Mouse (Mus musculus) CD8-positive naive resting alpha-beta T cell, adult 2 months (primary cell): ENCODE measurements around the gene Zer1.
"Not testable (repeated sequence)": the region's sequence is repeated elsewhere in the genome, so short reads cannot be mapped to it uniquely, and the experiment has no call there.

Experiments used
- DNase-seq, 2 experiments: peaks; one replicate each; pipeline ENCODE4 v3.0.0; 2022; ENCODE audit warnings: low read depth in 2 of 2, low spot score in 2 of 2

The Zer1 gene

DNA sequence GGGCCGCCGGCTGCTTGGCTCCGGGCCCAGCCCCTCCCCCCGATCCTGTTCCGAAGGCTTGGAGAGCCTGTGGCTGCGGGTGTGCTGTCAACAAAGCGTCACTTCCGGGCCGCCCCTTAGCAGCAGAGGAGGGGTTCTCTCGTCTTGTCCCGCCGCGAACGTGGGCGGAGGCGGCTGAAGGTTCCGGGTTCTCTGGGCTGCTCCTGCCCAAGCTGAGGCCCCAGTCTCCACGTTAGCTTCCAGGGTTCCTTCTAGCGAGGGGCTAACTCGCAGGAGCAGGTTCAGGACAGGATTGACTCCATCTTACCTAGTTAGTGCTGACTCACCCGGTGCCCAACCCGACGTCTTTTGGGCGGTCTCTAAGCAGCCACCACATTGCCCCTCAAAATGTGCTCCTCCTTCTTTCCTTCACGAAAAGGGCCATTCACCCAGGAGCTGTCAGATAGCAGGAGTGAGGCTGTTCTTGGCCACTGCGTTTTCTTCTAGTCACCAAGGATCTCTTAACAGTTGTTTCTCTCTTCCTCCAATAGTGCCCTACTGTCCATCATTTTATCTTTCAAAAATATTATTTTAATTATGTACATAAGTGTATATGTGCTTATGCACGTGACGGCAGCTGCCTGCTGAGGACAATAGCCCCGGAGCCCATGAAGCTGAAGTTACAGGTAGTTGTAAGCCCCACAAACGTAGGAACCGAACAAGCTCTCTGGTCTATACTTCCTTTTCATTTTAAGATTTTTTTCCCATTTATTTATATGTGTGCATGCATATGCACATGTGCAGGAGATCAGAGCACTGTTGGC, at the start of gene Zer1:
Gene Zer1 (minus strand): TSS at position 114 of the 803 bp plus-strand sequence.
- DNase-seq = peak; percentile 87 to 91

DNA sequence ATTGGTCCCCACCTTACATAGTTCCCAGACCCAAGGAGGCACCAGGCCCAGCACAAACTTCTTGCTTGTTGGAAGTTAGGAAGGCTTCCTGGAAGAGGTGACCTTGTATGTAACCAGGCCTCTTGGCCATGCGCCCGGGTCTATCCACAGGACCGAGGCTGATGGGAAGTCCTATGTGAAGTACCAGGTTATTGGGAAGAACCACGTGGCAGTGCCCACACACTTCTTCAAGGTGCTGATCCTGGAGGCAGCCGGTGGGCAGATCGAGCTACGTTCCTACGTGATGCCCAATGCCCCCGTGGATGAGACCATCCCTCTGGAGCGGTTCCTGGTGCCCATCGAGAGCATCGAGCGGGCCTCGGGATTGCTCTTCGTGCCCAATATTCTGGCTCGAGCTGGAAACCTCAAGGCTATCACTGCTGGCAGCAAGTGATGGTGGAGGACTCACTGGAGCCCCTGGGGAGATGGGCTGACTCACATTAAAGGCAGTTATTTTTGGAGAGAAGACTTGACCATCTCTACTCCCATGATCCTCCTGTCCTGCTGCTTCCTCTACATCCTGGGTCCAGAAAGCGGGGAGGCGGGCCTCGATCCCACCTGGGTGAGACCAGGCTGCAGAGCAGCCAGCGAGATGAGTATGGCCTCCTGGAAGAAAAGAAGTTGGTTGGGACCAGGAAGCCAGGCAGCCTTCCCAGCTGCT, 49.3 kb upstream of the Zer1 start:
- no peak for DNase-seq

DNA sequence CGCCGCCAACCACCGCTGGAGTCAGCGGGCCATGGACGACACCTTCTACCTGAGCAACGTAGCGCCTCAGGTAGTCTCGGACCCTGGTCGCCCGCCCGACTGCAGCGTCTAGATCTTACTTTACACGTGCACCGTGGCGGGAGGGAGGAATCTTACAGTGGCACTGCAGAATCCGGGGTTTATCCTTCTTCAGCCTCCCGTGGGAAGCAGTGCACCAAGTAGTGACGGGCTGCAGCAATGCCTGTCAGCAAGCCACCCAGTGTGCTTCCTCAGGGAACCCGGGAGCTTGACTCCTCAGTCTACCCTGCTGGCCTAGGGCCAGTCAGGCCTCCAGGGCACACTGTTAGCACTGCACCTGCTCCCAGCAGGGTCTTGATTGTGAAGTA, 47.6 kb upstream of the Zer1 start:
- DNase-seq = no peak

DNA sequence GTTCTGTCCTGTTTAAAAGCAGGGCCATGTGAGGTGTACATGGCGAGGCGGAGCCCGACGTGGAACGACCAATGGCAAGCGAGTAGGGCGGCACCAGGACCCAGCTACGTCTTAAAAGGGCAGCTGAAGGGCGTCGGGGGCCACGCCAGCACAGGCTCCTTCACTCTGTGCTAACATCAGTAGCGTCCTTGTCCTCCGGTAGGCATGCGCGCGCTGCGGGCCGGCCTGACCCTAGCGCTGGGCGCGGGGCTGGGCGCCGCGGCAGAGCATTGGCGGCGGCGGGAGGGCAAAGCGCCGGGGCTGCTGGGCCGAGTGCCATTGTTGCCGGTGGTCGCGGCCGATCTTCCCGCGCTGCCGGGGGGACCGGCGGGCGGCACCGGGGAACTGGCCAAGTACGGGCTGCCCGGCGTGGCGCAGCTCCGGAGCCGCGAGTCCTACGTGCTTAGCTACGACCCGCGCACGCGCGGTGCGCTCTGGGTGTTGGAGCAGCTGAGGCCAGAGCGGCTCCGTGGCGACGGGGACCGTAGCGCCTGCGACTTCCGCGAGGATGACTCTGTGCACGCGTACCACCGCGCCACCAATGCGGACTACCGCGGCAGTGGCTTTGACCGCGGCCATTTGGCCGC, 47.1 kb upstream of the Zer1 start, which contains the start of gene Endog:
Gene Endog (plus strand): TSS at position 123 of the 626 bp plus-strand sequence.
- DNase-seq = peak; percentile 48 to 64

DNA sequence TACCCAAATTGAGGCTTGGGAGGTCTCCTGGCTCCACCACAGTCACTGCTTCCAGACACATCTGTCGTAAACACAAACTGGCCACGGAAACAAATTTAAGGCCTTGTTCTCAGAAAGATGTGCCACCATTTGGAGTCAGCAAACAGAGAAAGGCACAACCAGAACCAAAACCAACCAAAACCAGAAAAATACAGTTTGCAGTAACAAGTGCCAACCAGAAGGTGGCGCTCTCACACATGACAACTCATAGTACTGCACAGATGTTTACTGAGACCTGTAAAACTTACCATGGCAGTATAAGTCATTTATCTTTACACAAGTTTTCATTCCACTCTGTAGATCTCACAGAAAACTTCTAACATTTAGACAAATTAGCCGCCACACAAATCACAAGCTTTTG, 42.3 kb upstream of the Zer1 start:
- DNase-seq = no peak

DNA sequence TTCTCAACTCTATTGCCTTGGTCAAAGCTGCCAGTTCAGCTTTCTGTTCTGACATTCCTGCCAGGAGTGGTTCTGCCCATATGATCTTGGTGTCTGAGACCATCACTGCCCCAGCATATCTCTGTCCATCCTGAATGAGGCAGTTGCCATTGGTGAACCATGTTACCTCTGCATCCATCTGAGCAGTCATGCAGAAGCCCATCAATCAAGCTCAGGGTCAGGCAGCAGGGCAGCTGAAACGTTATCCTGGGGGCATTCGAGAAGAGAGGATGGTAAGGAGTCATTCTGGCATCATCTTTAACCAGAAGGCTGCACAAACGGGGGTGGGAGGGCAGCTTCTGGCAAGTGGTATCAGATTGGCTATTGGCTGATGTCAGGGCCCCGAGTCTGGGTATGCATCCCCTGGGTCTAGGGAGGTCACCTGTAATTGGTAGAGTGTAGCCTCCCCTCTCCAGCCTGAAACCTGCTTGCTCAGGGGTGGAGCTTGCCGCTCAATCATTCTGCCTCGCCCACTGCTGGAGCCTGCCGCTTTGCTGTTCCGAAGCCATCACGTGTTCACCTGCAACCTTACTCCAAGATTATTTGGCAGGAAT, 40.1 kb upstream of the Zer1 start:
- DNase-seq = no peak

DNA sequence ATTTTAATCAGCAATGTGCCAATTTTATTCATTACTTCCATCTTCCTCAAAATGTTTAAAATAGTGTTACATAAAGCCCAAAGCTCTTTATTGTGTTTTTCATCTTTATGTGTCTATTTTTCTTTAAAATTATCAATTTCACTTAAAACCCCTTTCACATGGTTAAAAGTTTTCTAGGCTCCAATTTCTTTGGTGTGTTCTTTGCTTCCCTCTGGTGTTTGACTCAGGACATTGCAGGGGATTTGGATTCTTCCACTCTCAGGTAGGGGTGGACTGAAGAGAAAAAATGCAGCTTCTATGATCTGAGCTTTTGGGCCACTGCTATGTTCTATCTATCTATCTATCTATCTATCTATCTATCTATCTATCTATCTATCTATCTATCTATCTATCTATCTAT, 37.4 kb upstream of the Zer1 start:
- DNase-seq = peak in 1 of 2 experiments; percentile 51

DNA sequence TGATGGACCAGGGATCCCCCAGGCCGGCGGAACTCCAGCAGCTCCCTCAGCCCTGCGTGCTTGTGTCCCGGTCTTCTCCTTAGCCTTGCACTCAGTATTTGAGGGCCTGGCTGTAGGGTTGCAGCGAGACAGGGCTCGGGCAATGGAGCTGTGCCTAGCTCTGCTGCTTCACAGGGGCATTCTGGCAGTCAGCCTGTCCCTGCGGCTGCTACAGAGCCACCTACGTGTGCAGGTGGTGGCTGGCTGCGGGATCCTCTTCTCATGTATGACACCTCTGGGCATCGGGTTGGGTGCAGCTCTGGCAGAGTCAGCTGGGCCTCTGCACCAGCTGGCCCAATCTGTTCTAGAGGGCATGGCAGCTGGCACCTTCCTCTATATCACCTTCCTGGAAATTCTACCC, 35.5 kb upstream of the Zer1 start:
- DNase-seq = not testable (repeated sequence)

DNA sequence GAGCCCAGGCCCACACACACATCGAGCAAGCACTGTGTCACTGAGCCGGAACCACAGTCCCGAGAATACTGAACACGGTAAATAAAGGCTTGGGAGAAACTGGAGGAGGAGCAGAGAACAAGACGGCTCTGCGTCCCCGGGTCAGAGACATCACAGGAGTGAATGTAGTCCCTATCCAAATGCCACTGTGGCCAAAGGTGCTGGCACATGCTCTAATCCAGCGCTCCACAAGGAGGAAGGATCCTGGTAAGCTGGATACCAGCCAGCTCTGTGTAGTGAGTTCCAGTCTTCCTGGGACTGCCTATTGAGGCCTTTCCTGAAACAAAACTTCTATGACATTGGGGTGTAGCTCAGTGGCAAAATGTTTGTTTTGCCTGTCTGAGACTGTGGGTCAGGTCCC, 28.2 kb upstream of the Zer1 start:
- DNase-seq = no peak

DNA sequence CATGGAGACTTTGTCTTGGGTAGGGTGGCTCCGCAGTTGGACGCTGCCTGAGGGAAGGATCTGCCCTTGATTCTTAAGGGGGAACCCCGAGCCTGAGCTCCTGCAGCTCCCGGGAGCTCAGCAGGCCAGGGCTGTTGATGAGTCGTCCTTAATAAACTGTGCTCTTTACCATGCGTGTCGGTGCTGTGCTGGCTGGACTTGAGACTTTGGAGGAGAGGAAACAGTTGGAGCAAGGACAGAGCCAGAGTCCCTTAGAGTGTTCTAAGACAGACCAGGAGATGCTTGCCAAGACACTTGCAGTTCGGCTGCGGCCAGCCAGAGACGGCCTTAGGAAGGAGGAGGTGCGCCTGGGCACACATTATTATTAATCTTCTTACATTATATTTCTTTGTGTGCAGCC, 27.5 kb upstream of the Zer1 start:
- no peak for DNase-seq

DNA sequence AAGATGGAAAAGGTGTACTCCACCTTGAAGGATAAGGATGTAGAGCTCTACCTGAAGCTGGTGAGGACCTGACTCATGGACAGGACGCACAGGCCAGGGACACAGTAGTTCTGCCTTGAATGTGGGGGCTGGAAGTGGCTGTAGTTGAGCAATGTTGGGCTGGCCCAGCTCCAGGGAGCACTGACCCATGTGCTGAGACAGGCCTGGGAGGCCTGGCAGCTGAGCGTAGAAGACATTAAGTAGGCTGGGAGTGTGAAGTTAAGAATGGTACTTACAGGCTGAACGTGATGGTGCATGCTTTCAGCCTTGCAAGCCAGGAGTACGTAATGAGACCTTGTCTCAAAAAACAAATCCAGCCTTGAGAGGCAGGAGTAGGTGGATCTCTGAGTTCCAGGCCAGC, 23.1 kb upstream of the Zer1 start:
- no peak for DNase-seq

DNA sequence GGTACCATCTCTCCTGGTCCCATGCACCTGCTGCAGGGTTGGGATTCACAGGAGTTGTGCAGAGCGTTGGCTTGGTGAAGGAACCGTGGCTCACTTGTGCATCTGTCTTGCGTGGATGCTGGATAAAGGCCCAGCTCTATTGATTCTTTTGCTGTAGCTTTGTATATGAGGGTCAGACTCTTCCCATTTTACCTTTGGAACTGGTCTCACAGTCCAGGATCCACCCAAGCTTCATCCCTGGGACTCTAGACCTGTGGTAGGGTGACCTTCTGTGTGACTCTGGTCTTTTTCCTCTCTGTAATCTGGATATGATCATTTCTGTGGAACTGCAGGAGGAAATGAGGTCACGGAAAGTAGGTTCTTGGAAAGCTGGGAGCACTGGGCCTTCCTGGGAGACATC, 20.1 kb upstream of the Zer1 start:
- no peak for DNase-seq

DNA sequence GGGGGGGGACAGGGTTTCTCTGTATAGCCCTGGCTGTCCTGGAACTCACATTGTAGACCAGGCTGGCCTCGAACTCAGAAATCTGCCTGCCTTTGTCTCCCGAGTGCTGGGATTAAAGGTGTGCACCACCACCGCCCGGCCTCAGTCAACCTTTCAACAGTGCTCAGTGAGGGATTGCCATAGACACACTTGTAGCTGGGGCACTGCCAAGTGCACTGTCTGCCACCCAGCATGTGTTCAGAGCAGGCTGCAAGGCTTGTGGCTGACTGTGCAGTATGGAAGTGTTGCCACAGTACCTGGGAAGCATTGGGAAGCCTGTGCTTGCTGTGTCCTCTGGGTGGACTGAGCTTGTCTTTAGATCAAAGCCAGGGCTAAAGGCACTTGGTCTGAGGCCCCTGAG, 15.6 kb upstream of the Zer1 start:
- not testable (repeated sequence) for DNase-seq

DNA sequence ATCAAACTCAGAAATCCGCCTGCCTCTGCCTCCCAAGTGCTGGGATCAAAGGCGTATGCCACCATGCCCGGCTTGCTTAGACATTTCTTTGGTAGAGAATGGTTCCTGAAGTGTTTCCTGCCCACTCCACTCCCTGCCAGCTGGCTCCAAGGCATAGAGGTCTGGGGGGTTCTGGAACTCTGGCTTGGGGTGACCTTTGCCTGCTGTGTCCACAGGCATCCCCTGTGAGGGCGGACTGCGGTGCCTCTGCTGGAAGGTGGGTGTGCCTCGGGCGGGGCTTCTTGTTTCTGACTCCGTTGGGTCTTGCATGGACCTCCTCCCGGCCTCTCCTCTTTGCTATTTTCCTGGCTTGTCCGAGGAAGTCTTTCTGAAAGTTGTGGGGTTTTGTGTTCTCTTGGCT, 12.1 kb upstream of the Zer1 start:
- DNase-seq = no peak

DNA sequence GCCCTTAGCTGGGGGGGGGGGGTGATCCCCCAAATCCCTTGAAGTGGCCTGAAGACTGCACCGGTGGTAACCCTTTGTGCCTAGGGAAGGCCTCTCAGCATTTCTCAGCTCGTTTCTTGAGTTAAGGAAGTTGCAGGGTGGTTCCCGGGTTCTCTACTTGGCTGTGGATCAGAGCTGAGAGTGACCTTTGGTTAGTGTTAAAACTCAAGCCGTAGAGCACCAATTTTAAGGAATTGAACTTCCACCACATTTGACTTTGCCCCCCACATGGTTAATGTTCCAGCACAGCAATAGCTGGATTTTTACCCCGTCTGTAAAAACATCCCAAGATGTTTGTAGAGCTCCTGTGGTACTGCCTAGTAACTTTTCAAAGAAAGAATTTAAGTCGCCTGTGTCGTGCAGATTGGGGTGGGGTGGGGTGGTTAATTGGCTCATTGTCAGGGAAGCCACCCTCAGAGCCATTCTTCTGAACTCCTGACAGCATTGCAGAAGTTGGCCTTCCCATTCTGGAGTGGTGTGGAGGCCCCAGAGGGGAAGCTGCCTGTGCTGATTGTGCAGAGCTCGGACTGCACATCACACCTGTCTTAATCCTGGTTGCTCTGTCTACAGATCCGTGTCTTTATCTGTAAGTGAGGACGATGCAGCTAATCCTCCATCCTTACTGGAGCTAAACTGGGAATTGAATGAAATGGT, 10.7 kb upstream of the Zer1 start:
- no peak for DNase-seq

DNA sequence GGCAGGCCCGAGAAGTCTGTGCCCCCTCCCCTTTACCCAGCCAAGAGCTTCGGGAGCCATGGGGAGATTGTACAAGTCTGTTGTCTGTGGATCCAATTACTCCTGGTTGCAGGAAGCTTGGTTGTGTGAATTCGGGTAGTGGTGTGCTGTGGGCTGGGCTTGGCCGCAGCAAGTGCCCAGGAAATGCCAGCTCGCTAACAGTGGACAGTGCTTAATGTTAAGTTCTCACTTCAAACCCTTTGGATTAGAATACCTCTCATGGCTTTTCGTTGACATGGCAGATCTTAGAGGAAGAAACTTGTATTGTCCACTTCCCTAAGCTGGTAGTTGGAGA, 10.0 kb upstream of the Zer1 start:
- no peak for DNase-seq

DNA sequence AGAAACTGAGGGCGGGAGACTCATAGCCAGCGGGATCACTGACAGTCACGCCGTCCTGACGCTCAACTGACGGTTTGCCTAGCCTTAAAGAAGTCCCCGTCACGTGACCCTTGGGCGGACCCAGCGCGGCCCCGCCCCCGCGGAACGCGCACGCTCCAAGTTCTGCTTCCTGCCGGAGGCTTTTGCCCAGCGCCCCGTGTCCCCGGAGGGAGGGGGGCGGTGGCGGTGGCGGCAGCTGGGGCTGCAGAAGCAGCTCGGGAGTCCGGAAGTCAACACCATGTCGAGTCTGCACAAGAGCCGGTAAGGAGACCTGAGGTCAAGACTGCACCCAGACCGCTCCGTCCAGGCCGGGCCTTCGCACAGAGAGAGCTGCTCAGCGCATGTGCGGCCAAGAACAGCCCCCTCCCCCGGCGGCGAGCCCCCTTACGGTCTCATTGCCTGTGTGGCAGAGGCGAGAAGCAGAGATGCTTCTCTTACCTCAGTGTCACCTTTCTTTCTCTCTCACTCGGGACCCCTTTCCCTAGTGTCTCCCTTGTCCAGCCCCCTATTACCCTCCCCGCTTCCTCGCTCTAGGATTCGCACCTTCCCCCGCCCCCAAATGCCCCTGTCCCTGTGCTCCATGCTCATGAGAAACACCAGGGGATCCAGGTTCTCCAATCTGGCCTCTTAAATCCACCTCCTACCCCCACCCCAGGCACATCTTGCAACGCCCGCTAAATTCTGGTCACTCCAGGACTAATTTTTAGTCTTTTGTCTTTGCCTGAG, 9.4 kb upstream of the Zer1 start, which contains the start of gene Tbc1d13:
Gene Tbc1d13 (plus strand): TSS at position 134 of the 765 bp plus-strand sequence.
- DNase-seq = peak; percentile 97 to 99

DNA sequence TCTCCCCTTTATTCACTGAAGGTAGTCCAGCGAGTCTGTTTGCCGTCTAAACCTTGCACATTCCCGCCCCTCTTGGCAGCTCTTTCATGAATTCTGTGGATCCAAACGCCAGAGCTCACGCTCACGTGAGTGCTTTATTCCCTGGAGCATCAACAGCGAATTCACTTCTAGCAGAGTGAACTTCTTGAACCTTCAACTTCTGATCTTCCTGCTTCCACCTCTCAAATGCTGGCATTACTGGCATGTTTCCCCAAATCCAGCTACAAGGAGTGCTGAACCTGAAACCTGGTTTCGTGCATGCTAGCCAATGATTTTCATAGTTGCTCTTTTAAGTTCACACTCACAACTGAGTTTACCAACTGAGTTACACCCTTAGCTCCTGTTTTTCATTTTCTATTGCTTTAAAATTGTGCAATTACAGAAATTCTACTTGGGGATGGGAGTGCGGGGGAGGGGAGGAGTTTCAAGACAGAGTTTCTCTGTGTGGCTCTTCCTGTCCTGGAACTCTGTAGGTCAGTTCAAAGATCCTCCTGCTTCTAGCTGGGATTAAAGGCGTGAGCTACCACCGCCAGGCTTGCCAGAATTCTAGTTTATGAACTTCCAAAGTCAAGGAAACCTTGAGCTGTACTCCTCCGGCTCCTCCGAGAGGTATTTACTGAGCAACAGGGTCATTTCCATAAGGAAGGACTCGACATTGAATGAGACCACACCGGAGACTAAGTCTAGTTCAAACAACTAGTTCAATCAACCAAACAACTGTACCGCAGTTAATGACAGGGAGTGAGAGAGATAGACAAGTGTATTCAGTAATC, 8.6 kb upstream of the Zer1 start:
- no peak for DNase-seq

DNA sequence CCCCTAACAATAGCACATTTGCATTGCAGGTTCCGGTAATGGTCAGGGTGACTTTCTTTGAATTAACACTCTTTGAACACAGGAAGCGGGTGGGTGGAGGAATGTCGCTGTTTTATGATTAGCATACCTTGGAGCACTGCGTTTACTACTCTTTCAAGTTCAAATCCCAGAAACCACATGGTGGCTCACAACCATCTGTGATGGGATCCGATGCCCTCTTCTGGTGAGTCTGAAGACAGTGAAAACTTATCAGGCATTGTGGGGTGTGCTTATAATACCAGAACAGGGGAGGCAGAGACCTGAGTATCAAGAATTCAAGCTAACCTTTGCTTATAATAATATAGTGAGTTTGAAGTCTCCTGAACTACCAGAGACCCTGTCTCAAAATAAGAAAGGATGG, 6.9 kb upstream of the Zer1 start:
- DNase-seq = peak in 1 of 2 experiments; percentile 19

DNA sequence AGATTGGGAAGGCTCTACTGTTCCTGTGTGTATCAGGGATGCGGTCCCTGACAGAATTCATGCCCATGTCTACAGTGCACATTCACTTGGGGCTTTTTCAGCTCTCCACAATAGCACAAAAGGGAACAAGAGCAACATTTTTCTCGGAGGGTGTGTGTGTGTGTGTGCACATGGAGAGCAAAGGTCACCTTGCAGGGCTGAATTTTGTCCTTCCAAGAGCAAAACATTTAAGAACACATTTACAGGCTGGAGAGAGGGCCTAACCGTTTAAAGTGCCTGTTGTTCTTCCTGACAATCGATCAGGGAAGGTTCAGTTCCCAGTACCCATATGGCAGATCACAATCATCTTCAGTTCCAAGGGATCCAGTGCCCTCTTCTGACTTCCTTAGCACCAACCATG, 5.8 kb upstream of the Zer1 start:
- no peak for DNase-seq
